Mouse (Mus musculus) kidney, embryonic 14.5 days (tissue): Measurements from ENCODE around the gene Pex3. TPM values are rescaled to one million over a fixed set of nuclear protein-coding genes. Genes with fewer than 3 reads are reported as not detected.
A peak's percentile ranks its signal among the peaks of the same experiment; 100 is the strongest.

Experiments used
- ATAC-seq: fragments of 200-750 bp; cut with Nextera tagmentation; 2 replicates; pipeline ENCODE4 v1.8.0; 2017; ENCODE audit warnings: moderate number of reproducible peaks, mild to moderate bottlenecking, moderate TSS enrichment, moderate library complexity; ENCODE audit not compliant: low FRiP score, low TSS enrichment
- H3K27ac ChIP-seq: fragments of 300-500 bp; sonication (generic); 2 replicates; pipeline ENCODE4 v1.5.1; 2014; ENCODE audit warnings: low read depth, mild to moderate bottlenecking, low read length, moderate library complexity, mixed read lengths
- H3K27me3 ChIP-seq: fragments of 300-500 bp; sonication (generic); 2 replicates; pipeline ENCODE4 v1.6.1; 2014; ENCODE audit warnings: mild to moderate bottlenecking, low read length; ENCODE audit not compliant: control insufficient read depth, insufficient read depth
- H3K36me3 ChIP-seq: fragments of 300-500 bp; sonication (generic); 2 replicates; pipeline ENCODE4 v1.6.1; 2014; ENCODE audit warnings: low read length, mixed read lengths; ENCODE audit not compliant: control insufficient read depth, insufficient read depth
- H3K4me1 ChIP-seq: fragments of 300-500 bp; sonication (generic); 2 replicates; pipeline ENCODE4 v1.6.1; 2014; ENCODE audit warnings: low read length, mixed read lengths; ENCODE audit not compliant: control insufficient read depth, insufficient read depth
- H3K4me2 ChIP-seq: fragments of 300-500 bp; sonication (generic); replicated peaks from 2 replicates; pipeline ENCODE4 v1.6.1; 2014; ENCODE audit warnings: low read depth, mild to moderate bottlenecking, low read length
- H3K4me3 ChIP-seq: fragments of 300-500 bp; sonication (generic); 2 replicates; pipeline ENCODE4 v1.5.1; 2014; ENCODE audit warnings: mild to moderate bottlenecking, low read length
- H3K9ac ChIP-seq: fragments of 300-500 bp; sonication (generic); 2 replicates; pipeline ENCODE4 v1.6.1; 2014; ENCODE audit warnings: low read depth, mild to moderate bottlenecking, low read length, moderate library complexity
- H3K9me3 ChIP-seq: fragments of 300-500 bp; sonication (generic); 2 replicates; pipeline ENCODE4 v1.6.1; 2016; ENCODE audit warnings: low read length; ENCODE audit not compliant: control insufficient read depth
- WGBS: fragments of 180-500 bp; shearing (Covaris S2); extraction: QIAGEN DNeasy Blood & Tissue Kit; methylation state at CpG from one replicate; pipeline ENCODE4 v1.1.7; 2014; 5-methylcytosine and 5-hydroxymethylcytosine counted together
- polyA plus RNA-seq: library from polyadenylated mRNA; unstranded; fragments of >200 nt; fragmentation: Nextera tagmentation; extraction: Ambion mirVana; gene quantifications from 2 replicates; pipeline ENCODE4 v1.2.1, GENCODE M21; 2014

Gene Pex3
- polyA plus RNA-seq, 1 experiment from 2014 or later, result 29.7 TPM

- Histone ChIP-seq H3K36me3 (no peaks in the 10 kb centered on the region), H3K4me2 (peak overlapping the region; percentile 97; the same call in 1 of the 2 replicates), H3K4me3 (no peak overlapping the region; the same call in 1 of the 2 replicates), H3K9ac (no peak overlapping the region), H3K27me3 (no peaks in the 10 kb centered on the region; the same call in 1 of the 2 replicates), H3K9me3 (no peaks in the 10 kb centered on the region), H3K27ac (no peak overlapping the region), H3K4me1 (0 out of 2 replicates have a peak, but pooled peaks cover 7% of the 10 kb centered on the region)
- 29% methylated on average over 7 of the region's 7 CpGs for WGBS
- no peak for ATAC-seq
These were observed 77.8 kb downstream of the Pex3 start for GRCm38 (mm10) chr10:13475121-13475520.

GRCm38 (mm10) chr10:13474568-13474955 lies 78.4 kb downstream of the Pex3 start:
- Histone ChIP-seq H3K4me3 (peak overlapping the region; percentile 73), H3K4me2 (peak overlapping the region; percentile 97), H3K9ac (peak overlapping the region; percentile 76), H3K9me3 (no peaks in the 10 kb centered on the region), H3K4me1 (0 out of 2 replicates have a peak, but pooled peaks cover 7% of the 10 kb centered on the region), H3K27me3 (no peaks in the 10 kb centered on the region; the same call in 1 of the 2 replicates), H3K36me3 (no peaks in the 10 kb centered on the region), H3K27ac (no peak overlapping the region)
- ATAC-seq, result no peak
- 3% methylated on average over 10 of the region's 10 CpGs for WGBS

Other genes with a start within 250 kb of the Pex3 start
- 41.5 and 43.8 TPM in 2 replicates for gene Phactr2, start 78.7 kb downstream of the Pex3 start, polyA plus RNA-seq
- 68.4 and 78.4 TPM in 2 replicates for gene Fuca2, start 53.6 kb downstream of the Pex3 start, polyA plus RNA-seq
- gene Adat2, start 248 bp downstream of the Pex3 start, polyA plus RNA-seq, result 7.5 and 8.5 TPM in 2 replicates